Mouse (Mus musculus) embryo, embryonic 10.5 days (tissue): ENCODE measurements at regions not wholly inside any gene's neighbourhood (a gene's known extent, or its start where the extent isn't known, plus 50 kb on each side); places are given as distances from the start of the nearest gene placed in this dataset.

ENCODE experiments used
- DNase-seq: peaks from one replicate; pipeline ENCODE4 v3.0.0-alpha.2; 2015; ENCODE audit warnings: low spot score

DNA sequence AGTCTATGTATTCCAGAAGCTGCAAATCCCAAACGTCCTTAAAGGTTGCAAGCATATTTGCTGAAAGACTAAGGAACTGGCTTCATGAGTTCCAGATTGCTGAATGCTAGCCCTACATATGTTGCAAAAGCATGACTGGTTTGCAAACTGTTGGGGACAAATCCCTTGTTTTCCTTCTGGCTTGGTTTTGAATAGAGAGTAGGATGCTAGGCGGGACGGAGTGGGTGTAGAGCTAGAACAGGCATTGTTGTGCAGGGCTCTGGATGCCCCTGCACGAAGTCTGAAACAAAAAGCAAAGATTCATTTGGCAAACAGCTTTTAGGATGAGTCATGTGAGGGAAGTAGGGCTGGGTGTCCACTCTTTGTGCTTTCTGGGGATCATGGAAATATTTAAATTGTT, 500.9 kb upstream of the Cnksr2 start:
- no peak for DNase-seq

- DNase-seq = no peak
Observed at GRCm38 (mm10) chrX:158577856-158578255, 534.8 kb upstream of the Cnksr2 start.

GRCm38 (mm10) chrX:158613136-158613535, 570.0 kb upstream of the Cnksr2 start:
- no peak for DNase-seq

- peak; percentile 61 for DNase-seq
Observed at GRCm38 (mm10) chrX:158613607-158614006, 570.5 kb upstream of the Cnksr2 start.

- no peak for DNase-seq
Observed at GRCm38 (mm10) chrX:158614029-158614428, 570.9 kb upstream of the Cnksr2 start.

- no peak for DNase-seq
Observed at GRCm38 (mm10) chrX:158614452-158614851, 571.4 kb upstream of the Cnksr2 start.

DNA sequence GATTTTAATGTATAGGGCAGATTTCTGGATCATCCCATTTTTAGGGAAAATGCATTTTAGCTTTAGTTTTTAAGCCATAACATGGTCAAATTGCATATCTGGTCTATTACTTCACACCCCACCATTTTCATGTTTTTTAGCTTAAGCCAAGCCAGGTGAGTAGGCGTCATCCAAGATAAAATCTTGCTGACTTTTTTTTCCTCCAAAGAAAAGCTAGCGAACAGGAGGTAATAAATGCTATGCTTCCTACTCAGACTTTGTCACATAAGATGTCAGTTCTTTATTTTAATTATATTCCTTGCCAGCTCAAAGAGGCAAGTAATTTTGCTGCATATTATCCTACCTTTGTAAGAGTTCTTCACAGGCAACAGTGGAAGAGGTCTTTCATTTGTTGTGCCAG, 572.0 kb upstream of the Cnksr2 start:
- no peak for DNase-seq

DNA sequence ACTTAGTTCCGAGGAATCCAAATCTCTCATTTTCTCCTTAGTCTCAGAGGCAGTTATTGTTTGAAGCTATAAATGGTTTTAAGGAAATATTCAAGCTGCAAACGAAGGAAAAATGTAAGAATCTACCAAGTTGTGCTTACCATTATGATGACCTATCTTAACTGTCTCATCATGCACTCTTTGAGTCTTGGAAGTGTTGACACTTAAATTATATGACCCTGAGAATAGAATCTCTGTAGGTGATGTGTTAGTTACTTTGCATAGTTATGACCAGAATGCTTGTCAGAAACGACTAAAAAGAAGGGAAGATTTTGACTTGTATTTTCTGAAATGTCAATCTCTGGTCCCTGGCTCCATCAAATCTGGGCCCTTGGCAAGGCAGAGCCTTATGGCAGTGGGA, 582.7 kb upstream of the Rps6ka3 start:
- DNase-seq = no peak

- DNase-seq = no peak
Observed at GRCm38 (mm10) chrX:158632406-158632805, 577.7 kb upstream of the Rps6ka3 start.

- DNase-seq = no peak
Observed at GRCm38 (mm10) chrX:158652226-158652625, 557.9 kb upstream of the Rps6ka3 start.

GRCm38 (mm10) chrX:158656188-158656587, 553.9 kb upstream of the Rps6ka3 start:
- no peak for DNase-seq

DNA sequence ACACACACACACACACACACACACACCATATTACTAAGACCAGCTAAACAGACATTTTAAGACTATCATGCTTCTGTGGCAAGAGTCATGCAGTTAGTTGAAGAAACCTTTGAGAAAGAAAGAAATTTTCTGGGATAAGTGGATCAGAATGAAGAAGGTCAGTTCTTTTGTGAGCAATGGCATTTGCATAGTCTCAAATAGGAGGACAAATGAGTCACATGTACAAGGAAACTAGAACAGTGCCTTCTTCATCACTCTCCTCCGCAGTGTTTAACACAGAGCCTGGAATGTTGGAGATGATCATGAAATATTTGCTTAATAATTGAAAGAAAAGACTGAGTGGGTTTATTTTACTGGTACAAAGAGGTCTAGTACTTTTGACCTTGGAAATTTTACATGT, 515.9 kb upstream of the Rps6ka3 start:
- DNase-seq = no peak

DNA sequence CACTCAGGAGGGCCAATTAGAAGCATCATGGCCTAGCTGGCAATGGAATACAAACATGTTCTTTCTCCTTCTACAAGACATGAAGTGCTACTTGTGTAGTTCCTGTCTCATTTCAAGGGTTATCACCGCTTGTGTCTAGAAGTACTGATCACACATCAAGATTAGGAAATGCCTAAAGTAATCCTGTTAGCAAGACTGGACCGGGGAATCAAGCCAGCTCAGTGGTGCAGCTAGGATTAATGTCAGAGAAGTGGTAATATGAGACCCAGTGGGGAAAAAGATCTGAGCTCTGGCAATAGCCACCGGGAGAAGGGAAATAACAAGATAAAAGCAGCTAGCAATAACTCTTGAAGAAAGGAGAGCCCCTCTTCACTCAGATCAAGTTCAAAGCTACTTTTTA, 506.7 kb upstream of the Rps6ka3 start:
- peak; percentile 7 for DNase-seq

DNA sequence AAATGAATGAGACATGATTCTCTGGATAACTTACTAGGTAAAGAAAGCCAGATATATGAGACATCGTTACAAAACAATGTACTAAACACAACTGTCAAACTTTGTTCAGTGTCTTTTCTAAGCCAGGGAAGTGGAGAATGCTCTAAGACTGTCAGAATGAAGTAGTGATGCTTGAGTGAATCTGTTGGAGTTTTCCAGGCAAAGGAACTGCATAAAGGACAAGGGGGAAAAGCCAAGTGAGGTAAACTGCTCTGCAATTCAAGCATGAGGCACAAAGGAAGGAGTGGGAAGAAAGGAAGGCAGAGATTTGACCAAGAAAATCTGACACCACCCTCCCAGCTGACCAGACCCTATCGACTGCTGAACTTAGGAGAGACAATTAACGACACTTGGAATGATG, 500.3 kb upstream of the Rps6ka3 start:
- no peak for DNase-seq

GRCm38 (mm10) chrX:158744738-158745137, 465.4 kb upstream of the Rps6ka3 start:
- peak; percentile 2 for DNase-seq

DNA sequence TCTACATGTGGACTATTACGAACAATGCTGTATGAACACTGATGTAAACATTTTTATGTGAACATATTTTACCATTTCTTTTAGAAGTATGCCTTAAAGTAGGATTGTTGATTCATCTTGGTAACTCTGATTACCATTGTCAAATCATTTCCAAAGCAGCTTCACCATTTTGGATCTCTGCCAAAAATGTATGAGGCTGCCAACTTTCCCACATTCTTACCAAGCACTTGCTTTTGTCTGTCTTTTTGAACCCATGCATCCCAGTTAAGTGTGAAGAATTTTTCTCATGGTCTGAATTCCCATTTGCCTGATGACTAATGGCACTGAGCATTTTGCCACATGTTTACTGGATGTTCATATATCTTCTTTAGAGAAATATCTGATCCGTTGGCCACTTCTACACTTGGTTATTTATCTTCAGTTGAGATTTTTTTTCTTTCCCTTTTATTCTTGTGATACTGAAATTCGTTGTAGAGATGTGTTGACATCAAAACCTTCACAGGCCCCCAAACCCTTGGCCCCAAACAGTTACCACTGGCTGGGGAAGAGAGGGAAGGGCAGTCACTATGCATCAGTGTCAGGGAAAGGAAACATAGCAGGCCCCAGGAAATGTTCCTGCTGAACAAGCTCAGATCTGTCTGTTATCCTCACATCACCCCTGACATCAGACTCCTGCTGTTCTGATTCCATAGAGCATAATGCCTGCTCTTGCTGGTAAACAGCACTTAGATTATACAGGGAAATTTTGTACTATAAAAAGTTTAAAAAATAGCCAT, 464.2 kb upstream of the Rps6ka3 start:
- no peak for DNase-seq
